Mouse (Mus musculus) CD4-positive, CD25-positive, alpha-beta regulatory T cell, adult 2 months (primary cell): ENCODE data around the gene Met.

Experiments used
- DNase-seq: peaks from one replicate; pipeline ENCODE4 v3.0.0-alpha.2; 2012; ENCODE audit warnings: low read depth, low spot score

Met gene

GRCm38 (mm10) chr6:17463434-17464280 lies at the start of gene Met:
Gene Met, plus strand, starts transcription at chr6:17463800.
- DNase-seq = peak; percentile 1

GRCm38 (mm10) chr6:17418226-17418625 lies 45.4 kb upstream of the Met start:
- DNase-seq = no peak

- no peak for DNase-seq
Measured at GRCm38 (mm10) chr6:17422432-17422831, 41.2 kb upstream of the Met start.

- no peak for DNase-seq
Measured at GRCm38 (mm10) chr6:17429041-17429440, 34.6 kb upstream of the Met start.

- no peak for DNase-seq
Measured at GRCm38 (mm10) chr6:17429611-17430010, 34.0 kb upstream of the Met start.

- DNase-seq = no peak
Measured at GRCm38 (mm10) chr6:17443311-17443710, 20.3 kb upstream of the Met start.

- no peak for DNase-seq
Measured at GRCm38 (mm10) chr6:17451305-17451704, 12.3 kb upstream of the Met start.

- no peak for DNase-seq
Measured at GRCm38 (mm10) chr6:17455116-17455515, 8.5 kb upstream of the Met start.

- DNase-seq = no peak
Measured at GRCm38 (mm10) chr6:17459561-17459960, 4.0 kb upstream of the Met start.

- DNase-seq = no peak
Measured at GRCm38 (mm10) chr6:17461435-17461834, 2.2 kb upstream of the Met start.

- DNase-seq = no peak
Measured at GRCm38 (mm10) chr6:17464281-17465025, 853 bp downstream of the Met start.

- no peak for DNase-seq
Measured at GRCm38 (mm10) chr6:17466526-17466925, 2.9 kb downstream of the Met start.

GRCm38 (mm10) chr6:17468993-17469392 lies 5.4 kb downstream of the Met start:
- no peak for DNase-seq

GRCm38 (mm10) chr6:17473128-17473527 lies 9.5 kb downstream of the Met start:
- no peak for DNase-seq

GRCm38 (mm10) chr6:17477823-17478222 lies 14.2 kb downstream of the Met start:
- no peak for DNase-seq

GRCm38 (mm10) chr6:17478252-17478651 lies 14.7 kb downstream of the Met start:
- DNase-seq = no peak

- DNase-seq = no peak
Measured at GRCm38 (mm10) chr6:17478838-17479570, 15.4 kb downstream of the Met start.

GRCm38 (mm10) chr6:17481068-17481467 lies 17.5 kb downstream of the Met start:
- DNase-seq = no peak

GRCm38 (mm10) chr6:17485244-17485643 lies 21.6 kb downstream of the Met start:
- no peak for DNase-seq

GRCm38 (mm10) chr6:17485782-17486181 lies 22.2 kb downstream of the Met start:
- no peak for DNase-seq

GRCm38 (mm10) chr6:17488291-17488817 lies 24.8 kb downstream of the Met start:
- DNase-seq = no peak

- no peak for DNase-seq
Measured at GRCm38 (mm10) chr6:17490786-17491185, 27.2 kb downstream of the Met start.
